Mouse (Mus musculus): Measurements from ENCODE around the gene Taf5.
A peak's percentile ranks its signal among the peaks of the same experiment; 100 is the strongest.

The Taf5 gene

DNA sequence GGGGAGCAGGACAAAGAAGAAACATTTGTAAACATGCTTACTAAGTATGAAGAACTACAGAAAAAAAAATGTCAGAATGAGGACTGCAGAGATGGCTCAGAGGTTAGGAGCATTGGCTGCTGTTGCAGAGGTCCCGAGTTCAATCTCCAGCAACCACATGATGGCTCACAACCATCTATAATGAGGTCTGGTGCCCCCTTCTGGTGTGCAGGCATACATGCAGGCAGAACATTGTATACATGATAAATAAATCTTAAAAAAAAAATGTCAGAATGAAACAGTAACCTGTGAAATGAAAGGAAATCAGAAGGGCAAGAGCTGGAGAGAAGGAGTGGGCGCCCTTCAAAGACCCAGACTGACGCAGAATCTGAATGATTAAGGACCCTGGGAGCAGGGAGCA lies 1.7 kb upstream of the Taf5 start:
- no peak for DNase-seq (ENCODE audit: low read depth, low spot score)

- no peak for DNase-seq (ENCODE audit: low read depth, low spot score)
Measured at GRCm38 (mm10) chr19:47067924-47068611, 522 bp downstream of the Taf5 start.

- no peak for DNase-seq (ENCODE audit: low read depth, low spot score)
Measured at GRCm38 (mm10) chr19:47088226-47088625, 20.7 kb downstream of the Taf5 start.

- DNase-seq (ENCODE audit: low read depth, low spot score), result no peak
Measured at GRCm38 (mm10) chr19:47089718-47090525, 22.4 kb downstream of the Taf5 start.

- DNase-seq (ENCODE audit: low read depth, low spot score), result peak; percentile 92
Measured at GRCm38 (mm10) chr19:47090550-47091156, 23.1 kb downstream of the Taf5 start, which contains the start of the genes Usmg5 and Pdcd11. Gene Usmg5, minus strand, starts transcription at chr19:47090647. Gene Pdcd11, plus strand, starts transcription at chr19:47090768.

- DNase-seq (ENCODE audit: low read depth, low spot score), result no peak
Measured at GRCm38 (mm10) chr19:47101080-47101479, 33.5 kb downstream of the Taf5 start.

GRCm38 (mm10) chr19:47104641-47105271 lies 37.2 kb downstream of the Taf5 start:
- no peak for DNase-seq (ENCODE audit: low read depth, low spot score)

GRCm38 (mm10) chr19:47118634-47119033 lies 51.1 kb downstream of the Taf5 start:
- no peak for DNase-seq (ENCODE audit: low read depth, low spot score)

DNA sequence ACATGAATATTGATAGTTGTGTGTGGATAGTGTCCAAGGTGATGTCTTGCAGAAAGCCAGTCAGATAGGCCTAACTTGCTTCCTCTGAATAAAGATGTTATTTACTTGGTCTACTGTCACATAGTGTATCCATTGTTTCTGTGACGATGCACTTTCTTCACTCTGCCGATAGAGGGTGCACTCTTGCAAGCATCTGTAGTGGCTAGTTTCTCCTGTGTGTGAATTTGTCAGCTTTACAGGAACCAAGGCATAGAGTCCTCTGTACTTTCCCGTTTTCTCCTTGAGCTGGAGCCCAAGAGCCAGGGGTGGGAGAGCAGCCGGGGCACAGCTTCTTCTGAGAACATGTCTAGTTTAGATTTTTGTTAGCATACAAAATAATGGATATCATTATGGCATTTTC lies 53.5 kb downstream of the Taf5 start:
- no peak for DNase-seq (ENCODE audit: low read depth, low spot score)

DNA sequence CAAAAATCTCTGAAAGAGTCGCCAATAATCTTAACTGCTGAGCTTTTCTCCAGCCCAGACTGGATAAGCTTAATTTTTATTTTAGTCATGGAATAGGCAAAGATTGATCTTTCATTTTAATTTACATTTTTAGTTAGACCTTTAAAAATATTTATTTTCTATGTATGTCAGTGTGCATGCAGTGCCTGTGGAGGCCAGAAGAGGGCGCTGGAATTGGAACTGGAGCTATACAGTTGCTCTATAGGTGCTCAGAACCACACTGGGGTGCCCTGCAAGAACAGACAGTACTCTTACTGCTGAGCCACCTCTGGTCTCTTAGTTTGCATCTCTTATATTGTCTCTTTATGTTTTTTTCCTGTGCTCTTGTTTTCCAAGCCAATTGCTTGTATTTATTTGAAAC lies 55.3 kb downstream of the Taf5 start:
- no peak for DNase-seq (ENCODE audit: low read depth, low spot score)

- no peak for DNase-seq (ENCODE audit: low read depth, low spot score)
Measured at GRCm38 (mm10) chr19:47128164-47128563, 60.6 kb downstream of the Taf5 start.

- DNase-seq (ENCODE audit: low read depth, low spot score), result no peak
Measured at GRCm38 (mm10) chr19:47128835-47129234, 61.3 kb downstream of the Taf5 start.

DNA sequence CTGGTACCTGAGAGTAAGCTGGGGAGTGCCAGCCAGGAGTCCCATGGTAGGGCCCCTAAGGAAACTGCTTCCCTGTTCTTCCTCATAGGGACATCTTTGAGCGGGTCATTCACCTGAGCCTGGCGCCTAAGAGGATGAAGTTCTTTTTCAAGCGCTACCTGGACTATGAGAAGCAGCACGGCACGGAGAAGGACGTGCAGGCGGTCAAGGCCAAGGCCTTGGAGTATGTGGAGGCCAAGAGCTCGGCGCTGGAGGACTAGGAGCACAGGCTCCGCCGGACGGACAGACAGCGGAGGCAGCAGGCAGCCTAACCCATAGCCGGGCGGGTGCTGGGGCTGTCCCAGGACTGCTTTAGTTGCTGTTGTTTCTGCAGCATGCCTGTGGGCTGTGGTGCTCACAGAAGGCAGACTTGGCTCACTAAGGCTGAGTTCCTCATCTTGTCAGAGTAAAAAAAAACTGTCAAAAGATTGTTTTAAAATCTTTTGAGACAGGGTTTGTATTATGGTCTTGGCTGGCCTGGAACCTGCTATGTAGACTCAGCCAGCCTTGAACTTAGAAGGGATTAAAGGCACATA lies 63.1 kb downstream of the Taf5 start:
- no peak for DNase-seq (ENCODE audit: low read depth, low spot score)
